Mouse (Mus musculus) cortical plate, adult 2 months (tissue): Measurements from ENCODE around the gene Fgf8.

Source experiments
- CTCF ChIP-seq: fragments of 200-500 bp; IDR thresholded peaks from 2 replicates; pipeline ENCODE4 v1.5.1; 2011; ENCODE audit warnings: mild to moderate bottlenecking, control low read depth, low read length; ENCODE audit not compliant: insufficient read depth; ENCODE audit errors: extremely low read depth
- POLR2A ChIP-seq: fragments of 200-500 bp; IDR thresholded peaks from 2 replicates; pipeline ENCODE4 v1.6.1; 2011; ENCODE audit warnings: mild to moderate bottlenecking, low read length, control low read depth; ENCODE audit not compliant: insufficient read depth; ENCODE audit errors: extremely low read depth

GRCm38 (mm10) chr19:45753551-45753950 lies 10.8 kb upstream of the Fgf8 start:
- TF ChIP-seq CTCF (no peak), POLR2A (no peak)
